Mouse (Mus musculus): ENCODE results near the gene Polr2g.

DNA sequence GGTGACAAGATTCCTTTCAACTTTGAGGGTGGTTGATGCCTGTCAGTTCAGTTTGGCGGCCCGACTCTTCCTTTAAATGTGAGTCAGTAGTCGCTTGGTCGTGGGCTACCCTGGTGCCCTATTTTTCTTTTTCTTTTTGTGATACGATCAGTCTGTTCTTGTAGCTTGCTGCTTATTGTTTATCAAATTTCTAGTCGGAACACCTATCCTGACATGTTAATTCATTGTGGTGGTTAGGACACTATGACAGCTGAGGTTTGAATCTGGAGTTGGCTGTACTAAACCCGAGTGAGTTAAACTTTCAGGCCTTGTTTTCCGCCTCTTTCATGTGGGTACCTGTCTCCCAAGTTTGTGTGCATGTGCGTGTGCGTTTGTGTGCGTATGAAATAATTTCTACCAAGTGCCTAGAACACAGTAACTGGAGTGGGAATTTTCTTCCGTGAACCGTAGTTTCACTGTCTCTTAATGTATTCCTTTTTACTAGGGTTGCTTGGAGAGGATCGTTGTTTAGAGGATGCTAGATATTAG lies 40.8 kb downstream of the Polr2g start:
- no peak for TF ChIP-seq CTCF (IDR thresholded peaks at IDR 0.05; ENCODE audit: low read depth)
- no peak for TF ChIP-seq EP300 (IDR thresholded peaks at IDR 0.05; ENCODE audit: low read depth)

All from liver, embryonic 14.5 days (tissue).